Mouse (Mus musculus) lung, adult 18-20 months (tissue): Measurements from ENCODE around the gene Fam219b.

Source experiments
- DNase-seq, 2 experiments: peaks; one replicate each; pipeline ENCODE4 v3.0.0; 2022; ENCODE audit warnings: mixed read lengths in 2 of 2

Fam219b gene

DNA sequence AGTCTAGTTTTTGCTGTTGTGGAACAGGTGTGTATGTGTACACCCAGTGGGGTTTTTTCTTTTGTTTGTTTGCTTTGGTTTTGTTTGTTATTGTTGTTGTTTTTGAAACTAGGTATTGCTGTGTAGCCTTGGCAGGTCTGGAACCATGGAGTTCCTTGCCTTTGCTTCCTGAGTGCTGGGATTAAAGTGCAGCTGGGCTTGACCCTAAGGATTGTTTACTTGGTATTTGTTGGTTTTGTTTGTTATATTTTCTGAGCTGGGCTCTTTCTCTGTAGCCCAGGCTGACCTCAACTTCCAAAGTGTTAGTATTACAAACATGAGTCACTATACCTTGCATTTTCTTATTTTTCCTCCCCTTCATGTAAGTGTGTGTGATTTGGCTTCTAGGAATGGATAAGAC, 10.9 kb upstream of the Fam219b start:
- DNase-seq, result no peak

DNA sequence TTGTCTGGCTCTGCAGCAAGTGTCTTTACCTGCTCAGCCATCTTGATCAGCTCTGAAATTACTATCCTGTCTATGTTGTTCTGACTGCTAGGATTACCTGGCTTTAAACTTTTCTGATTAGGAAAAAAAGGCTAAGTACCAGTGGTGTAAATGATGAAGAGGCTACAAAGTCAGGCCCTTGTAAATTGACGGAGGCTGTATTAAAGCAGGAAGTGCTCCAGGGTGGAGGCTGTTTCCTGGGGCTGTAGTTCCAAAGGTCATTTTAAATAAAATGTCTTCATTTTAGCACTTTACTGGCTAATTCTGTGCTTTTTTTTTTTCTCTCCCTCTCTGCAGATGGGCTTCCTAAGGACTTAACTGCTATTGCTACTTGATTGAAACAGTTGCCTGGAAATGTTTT, 5.4 kb upstream of the Fam219b start:
- no peak for DNase-seq

DNA sequence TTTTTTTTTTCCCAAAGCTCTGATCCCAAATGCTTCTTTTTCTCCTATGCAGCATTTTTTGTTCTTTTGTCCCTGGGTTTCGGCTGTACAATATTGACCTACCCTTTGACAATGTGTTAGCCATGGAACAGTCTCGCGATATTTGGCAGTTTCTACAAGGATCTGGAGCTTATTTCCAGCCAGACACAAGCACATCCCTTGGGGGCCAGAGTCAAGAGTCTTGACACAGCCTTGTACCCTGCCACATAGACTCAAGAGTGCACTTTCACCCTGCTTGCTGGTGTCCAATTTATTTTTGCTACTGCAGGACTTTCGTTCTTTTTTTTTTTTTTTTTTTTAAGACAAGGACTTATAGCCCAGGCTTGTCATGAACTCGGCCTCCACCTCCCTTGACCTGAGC, 966 bp upstream of the Fam219b start:
- no peak for DNase-seq

DNA sequence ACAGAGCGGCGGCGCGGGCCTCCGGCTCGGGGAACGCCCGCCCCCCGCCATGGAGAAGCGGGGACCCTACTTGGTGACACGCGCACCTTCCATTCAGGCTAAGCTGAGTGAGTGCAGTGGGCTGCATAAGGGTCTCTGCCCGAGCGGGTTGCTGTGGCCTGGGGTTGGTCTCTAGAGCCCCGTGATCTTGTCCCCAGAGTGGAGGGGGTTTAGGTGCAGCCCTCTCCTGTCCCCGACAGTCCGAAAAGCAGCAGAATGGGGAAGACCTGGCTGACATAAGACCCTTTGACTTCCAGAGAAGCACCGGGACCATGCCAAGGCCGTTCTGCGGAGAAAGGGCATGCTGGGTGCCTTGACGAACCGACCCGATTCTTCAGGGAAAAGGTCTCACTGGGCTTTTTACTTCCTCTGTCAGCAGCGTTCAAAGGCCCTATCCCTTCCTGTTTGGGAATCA, 427 bp downstream of the Fam219b start:
- DNase-seq, result peak in 1 of 2 experiments; percentile 18

DNA sequence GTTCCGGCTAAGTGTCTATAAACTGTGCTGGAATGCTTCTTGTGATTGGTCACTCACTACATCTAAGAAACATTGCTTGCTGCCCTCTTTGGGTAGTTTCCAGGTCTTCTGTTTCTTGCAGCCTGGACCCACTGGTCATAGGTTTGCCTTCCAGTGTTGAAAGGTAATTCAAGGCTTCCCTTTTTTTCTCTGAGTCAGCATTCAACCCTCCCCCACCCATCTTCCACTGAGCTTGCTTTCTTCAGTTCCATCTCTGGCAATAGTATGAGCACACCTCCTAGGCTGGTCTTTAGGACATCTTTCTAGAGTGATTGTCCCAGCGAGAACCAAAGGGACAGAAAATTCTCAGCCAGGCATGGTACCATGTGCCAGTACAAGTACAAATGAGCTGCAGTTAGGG, 2.2 kb downstream of the Fam219b start:
- no peak for DNase-seq

DNA sequence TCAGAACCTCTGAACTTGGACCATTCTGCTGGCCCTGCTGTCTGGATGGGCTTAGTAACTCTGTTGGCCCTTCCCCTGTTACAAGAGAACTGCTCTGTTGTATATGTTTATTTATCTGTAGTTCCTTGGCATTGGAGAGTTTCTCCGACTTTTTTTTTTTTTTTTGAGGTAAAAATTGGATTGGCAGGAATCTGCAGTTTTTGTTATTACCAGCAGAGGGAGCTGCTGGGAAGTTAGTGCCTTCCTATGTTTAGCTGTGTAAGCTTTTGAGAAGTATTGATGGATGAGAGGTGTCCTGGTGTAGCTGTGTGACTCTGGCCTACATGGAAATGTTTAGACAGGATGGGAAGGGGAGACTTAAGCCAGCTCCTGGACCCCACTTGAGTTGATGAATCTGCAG, 4.0 kb downstream of the Fam219b start:
- DNase-seq, result peak in 1 of 2 experiments; percentile 45

- DNase-seq, result no peak
Observed at GRCm38 (mm10) chr9:57543951-57544350, 6.6 kb downstream of the Fam219b start.

DNA sequence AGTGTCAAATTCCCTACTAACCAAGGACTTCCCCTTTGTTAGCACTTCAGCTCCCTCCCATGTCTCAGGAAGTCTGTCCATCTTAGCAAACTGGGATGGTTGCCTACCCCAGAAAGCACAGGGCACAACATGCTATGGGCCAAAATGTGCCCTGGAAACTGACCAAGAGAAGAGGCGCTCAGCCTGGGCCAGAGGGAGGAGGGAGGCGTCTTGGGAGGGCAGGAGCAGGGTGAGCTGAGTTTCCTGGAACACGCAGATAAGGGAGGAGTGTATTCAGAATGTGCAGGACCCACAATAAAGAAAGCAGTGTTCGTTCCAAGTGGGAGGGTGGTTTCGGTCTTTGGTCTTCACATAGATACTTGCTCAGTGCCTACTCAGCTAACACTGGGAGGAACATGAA, 10.0 kb downstream of the Fam219b start:
- peak; percentile 42 to 43 for DNase-seq

- DNase-seq, result no peak
Observed at GRCm38 (mm10) chr9:57547869-57548268, 10.5 kb downstream of the Fam219b start.

DNA sequence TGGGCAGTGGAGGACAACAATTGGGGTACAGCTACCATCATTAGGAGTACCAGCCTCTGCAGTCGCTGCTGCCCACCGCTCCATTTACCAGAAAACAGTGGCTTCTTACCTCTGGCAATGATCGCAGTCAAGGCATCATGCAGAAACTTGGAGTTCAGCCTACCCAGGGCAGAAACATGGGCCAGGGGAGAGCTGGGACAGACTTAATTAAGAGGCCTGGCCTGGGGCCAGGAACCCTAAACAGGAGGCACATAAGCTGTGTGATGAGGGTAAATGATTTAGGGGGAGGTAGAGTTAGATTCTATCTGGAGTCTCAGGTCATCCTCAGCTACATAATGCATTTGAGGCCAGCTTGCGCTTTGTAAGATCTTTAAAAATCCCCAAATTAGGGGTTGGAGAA, 11.9 kb downstream of the Fam219b start:
- no peak for DNase-seq

- DNase-seq, result peak; percentile 40 to 54
Observed at GRCm38 (mm10) chr9:57550126-57550862, 13.0 kb downstream of the Fam219b start.

- DNase-seq, result peak; percentile 67 to 71
Observed at GRCm38 (mm10) chr9:57552139-57552887, 15.0 kb downstream of the Fam219b start, which contains the start of gene Mpi. Gene Mpi (minus strand): TSS chr9:57552763.

DNA sequence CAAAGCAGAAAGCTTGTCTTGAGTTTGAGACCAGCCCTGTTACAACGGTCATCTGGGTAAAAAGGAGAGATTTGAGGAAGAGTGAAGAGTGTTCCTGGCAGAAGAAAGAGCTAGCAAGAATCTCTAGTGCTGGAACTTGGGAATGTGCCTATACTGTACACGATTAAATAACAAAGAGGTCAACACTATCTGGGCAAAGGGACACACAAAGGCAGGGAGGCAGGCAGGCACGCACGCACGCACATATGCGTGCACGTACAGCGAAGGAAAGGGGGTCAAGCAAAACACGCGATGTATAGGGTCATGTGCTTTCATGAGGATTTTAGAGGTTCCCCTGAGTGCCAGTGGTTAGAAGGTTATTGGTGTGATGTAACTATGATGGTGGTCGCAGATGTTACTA, 15.8 kb downstream of the Fam219b start:
- no peak for DNase-seq

DNA sequence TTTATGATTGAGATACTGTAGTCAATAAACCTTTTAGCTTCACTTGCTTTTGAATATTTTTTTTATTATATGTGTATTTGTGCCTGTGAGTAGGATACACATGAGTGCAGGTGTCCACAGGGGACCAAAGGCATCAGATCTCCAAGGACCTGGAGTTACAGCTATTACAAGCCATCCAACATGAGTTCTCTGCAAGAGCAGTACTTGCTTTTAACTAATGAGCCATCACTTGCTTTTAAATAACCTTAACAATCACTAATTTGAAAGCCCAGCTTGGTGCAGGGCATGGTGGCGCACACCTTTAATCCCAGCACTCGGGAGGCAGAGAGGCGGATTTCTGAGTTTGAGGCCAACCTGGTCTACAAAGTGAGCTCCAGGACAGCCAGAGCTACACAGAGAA, 17.4 kb downstream of the Fam219b start:
- no peak for DNase-seq

- DNase-seq, result no peak
Observed at GRCm38 (mm10) chr9:57557215-57557614, 19.9 kb downstream of the Fam219b start.

DNA sequence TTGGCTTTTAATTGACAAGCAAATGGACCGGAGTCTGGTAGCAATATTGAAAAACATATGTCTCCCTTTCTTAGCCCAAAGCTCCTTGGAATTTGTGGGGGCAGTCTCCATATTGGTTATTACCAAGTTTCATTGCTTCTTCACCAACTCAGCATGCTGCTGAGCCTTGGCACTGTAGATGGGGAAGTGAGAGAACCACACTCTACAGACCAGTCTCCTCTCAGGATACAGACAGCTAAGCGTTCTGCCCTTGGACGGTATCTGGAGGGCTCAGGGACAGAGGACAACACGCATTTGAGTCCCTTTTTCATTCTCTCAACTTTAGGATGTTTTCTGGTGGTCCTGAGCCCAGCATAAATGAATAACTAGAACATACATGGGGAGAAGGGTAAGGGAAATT, 21.3 kb downstream of the Fam219b start:
- no peak for DNase-seq

DNA sequence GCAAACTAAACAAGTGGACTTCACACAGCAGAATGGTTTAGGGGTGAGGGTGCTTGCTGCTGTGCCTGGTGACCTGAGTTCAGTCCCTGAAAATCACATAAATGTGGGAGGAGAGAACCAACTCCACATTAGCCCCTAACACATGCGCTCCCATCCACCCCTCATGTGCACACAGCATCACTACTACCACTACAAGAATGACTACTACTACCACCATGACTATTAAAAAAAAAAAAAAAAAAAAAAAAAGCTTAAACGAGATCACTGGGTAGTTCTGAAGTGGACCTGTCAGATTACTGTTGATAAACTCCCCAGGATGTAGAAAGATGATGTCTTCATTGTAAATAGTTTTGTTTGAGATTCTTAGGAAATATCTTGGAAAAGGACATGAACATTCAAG, 22.2 kb downstream of the Fam219b start:
- no peak for DNase-seq

DNA sequence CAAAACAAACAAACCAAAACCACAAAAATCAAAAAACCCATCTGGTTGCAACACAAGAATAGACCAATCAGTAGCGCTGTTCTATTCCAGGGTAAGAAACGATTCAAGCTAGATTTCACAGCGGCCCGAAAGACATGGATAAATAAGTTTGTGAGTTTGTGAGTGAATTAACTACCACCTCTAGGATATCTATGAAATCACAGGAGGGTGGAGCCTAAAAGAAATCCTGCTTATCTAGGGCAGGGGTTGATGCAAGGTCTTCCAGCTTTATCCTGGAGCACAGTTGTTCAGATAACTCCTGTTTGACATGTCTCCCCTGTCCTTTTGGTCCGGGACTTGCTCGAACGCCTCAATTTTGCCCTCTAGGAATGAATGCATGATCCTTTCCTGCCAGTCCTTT, 22.9 kb downstream of the Fam219b start:
- no peak for DNase-seq

DNA sequence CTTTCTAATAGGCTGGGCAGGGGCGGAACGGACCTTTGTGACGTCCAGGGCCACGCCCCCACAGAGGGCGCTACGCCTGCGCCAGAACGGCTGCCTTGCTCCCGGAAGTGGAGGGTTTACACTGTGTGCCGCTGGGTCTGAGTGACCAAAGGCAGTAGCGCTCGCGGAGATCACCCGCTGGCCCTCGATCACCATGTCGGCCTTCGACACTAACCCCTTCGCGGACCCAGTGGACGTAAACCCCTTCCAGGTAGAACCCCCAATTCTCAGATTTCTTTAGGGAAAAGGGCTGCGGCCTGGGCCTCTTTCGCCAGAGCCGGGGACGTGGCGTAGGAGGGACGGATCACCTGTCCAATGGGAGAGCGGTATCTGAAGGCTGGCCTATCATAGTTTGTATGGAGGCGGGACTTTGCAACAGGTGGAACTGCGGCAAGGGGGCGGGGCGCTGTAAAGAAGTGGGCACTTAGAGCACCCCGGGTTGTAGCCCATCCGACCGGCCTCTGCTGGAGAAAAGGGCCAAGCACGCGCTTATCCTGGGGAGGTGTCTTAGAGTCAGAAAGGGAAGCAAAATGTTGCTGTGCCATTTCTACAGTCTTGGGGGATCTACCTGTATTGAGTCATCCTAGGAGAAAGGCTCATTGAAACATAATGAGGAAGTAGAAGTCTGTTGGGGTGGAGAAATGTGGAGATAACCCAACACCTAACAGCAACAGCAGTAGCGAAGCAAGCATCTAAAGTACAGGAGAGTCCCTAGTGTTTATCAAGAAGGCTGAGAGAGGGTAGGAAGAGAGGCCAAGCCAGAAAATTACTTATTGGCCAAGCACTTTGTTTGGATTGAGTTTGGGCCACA, 23.8 kb downstream of the Fam219b start, which contains the start of gene Scamp2:
Gene Scamp2 (plus strand): TSS at position 83 of the 850 bp plus-strand sequence.
- DNase-seq, result peak; percentile 94 to 95

- DNase-seq, result peak in 1 of 2 experiments; percentile 23
Observed at GRCm38 (mm10) chr9:57561711-57562099, 24.4 kb downstream of the Fam219b start.

DNA sequence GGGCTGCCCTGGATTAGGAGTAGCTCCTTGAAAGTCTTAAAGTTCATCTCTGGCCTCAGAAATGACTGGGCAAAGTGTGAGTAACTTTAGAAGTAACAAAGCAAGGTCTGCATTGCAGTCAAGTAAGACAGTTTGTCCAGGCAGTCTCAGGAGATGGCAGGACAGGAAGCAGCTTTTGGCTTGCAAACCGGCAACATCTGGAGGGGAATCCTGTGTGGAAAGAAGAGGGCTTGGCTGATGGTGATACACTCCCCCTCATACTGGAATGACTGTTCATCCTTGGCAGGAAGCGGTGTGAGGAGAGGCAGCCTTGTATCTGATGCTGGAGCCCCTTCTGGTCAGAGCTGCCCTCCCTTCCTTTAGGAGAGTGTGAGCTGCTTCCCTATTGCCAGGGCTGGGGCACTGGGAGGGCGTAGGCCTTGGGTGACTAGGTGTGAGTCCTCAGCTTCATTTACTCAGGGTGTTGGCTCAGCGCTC, 25.6 kb downstream of the Fam219b start:
- peak; percentile 48 to 68 for DNase-seq

- no peak for DNase-seq
Observed at GRCm38 (mm10) chr9:57564609-57565008, 27.3 kb downstream of the Fam219b start.

GRCm38 (mm10) chr9:57565741-57566221, 28.5 kb downstream of the Fam219b start:
- DNase-seq, result peak; percentile 49 to 56
